Mouse (Mus musculus): ENCODE measurements around the gene Tmprss6. TPM values are rescaled to one million over a fixed set of nuclear protein-coding genes. Genes with fewer than 3 reads are reported as not detected.

The Tmprss6 gene
- polyA plus RNA-seq, 1 experiment = 0.74 TPM

DNA sequence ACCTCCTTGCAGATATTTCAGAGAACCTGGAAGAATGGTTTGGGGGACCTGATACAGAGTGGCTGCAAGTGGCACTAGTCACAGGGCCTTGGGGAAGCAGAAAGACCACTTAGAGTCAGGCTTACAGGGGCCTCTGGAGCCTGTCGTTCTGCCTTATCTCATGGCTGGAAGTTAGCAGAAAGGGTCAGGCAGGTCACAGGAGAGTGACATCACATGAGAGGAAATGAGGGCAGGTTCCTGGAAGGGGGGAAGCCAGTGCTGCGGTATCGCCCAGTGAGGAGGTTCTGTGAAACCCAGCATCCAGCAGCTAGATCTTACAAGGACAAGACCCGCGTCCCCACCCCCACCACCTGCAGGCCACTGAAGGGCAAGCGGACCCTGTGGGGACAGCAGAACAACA is 19.3 kb downstream of the Tmprss6 start:
- TF ChIP-seq POLR2A (IDR thresholded peaks at IDR 0.05; ENCODE audit: control insufficient read depth, low read depth, low read length) = no peak
- TF ChIP-seq CTCF (IDR thresholded peaks at IDR 0.05; ENCODE audit: control insufficient read depth, insufficient read depth, insufficient replicate concordance, low read depth, low read length) = no peak
- no peaks in the 10 kb centered on the region for H3K36me3 ChIP-seq (ENCODE audit: control insufficient read depth, insufficient read depth, low read length)
- peaks cover 9% of the 10 kb centered on the region for H3K4me1 ChIP-seq (ENCODE audit: control insufficient read depth, insufficient read depth, low read length)
- H3K27me3 ChIP-seq (ENCODE audit: control insufficient read depth, insufficient read depth, low read length) = no peaks in the 10 kb centered on the region
- no peak overlapping the region for H3K4me3 ChIP-seq (ENCODE audit: control insufficient read depth, low read depth, low read length)
- no peak overlapping the region for H3K27ac ChIP-seq (ENCODE audit: control insufficient read depth, insufficient read depth, low read depth, low read length)

DNA sequence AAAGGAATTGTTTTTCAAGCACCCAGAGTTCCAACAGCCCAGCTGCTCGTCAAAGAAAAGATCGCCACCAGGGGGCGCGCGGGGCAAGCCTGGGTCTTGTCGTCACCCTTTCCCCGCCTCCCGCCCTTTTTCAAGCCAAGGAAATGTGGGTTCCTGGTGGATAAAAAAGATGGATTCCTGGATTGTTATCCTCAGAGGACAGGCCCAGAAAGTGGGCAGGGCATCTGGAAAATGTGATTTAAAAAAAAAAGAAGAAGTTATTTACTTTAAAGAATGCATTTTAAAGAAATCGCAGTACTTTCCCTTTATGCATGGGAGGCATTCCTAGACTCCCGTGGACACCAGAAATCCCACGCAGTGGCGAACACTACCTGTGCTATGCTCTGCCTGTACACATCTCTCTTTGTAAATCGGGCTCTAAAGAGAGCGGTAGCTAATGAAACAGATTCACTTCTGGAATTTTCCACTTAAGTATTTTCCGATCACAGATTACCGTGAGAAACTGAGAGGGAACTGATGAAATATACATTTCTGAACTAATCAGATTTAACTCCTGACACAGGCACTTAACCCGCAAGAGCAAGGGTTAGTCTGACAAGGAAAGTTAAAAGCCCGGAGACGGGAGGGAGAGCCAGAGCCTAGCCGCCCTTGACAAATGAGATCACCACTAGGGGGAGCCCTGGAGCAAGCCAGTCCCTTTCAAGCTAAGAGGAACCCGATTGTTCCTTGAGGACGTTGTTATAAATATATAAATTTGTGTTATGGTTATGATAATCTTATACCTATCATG is 20.5 kb downstream of the Tmprss6 start:
- Histone ChIP-seq H3K4me1 (ENCODE audit: control insufficient read depth, insufficient read depth, low read length) (peaks cover 12% of the 10 kb centered on the region), H3K4me3 (ENCODE audit: control insufficient read depth, low read depth, low read length) (peak overlapping the region; percentile 36; the same call in 1 of the 2 replicates), H3K27ac (ENCODE audit: control insufficient read depth, insufficient read depth, low read depth, low read length) (no peak overlapping the region), H3K36me3 (ENCODE audit: control insufficient read depth, insufficient read depth, low read length) (no peaks in the 10 kb centered on the region), H3K27me3 (ENCODE audit: control insufficient read depth, insufficient read depth, low read length) (no peaks in the 10 kb centered on the region)
- TF ChIP-seq CTCF (IDR thresholded peaks at IDR 0.05; ENCODE audit: control insufficient read depth, insufficient read depth, insufficient replicate concordance, low read depth, low read length) (peak; percentile 81), POLR2A (IDR thresholded peaks at IDR 0.05; ENCODE audit: control insufficient read depth, low read depth, low read length) (no peak)

DNA sequence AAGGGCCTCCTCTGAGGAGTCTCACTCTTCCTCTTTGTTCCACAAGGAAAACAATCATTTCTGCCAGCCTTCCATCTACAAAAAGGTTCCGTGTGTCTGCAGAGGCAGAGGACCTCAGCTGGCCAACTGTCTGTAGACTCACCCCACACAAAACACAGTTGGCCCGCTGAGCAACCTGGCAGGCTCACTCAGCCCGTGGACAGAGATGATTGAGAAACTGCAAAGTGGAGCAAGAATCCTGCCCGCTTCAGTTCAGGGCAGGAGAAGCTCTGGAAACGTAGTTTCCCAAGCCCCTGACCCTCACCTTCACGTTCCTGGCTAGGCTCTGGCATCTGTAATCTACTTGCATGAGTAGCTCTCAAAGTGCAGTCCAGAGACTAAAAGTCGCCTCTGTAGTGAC is 21.3 kb downstream of the Tmprss6 start:
- no peaks in the 10 kb centered on the region for H3K27me3 ChIP-seq (ENCODE audit: control insufficient read depth, insufficient read depth, low read length)
- H3K4me1 ChIP-seq (ENCODE audit: control insufficient read depth, insufficient read depth, low read length) = peaks cover 12% of the 10 kb centered on the region
- H3K27ac ChIP-seq (ENCODE audit: control insufficient read depth, insufficient read depth, low read depth, low read length) = peak overlapping the region; percentile 59
- H3K4me3 ChIP-seq (ENCODE audit: control insufficient read depth, low read depth, low read length) = no peak overlapping the region
- H3K36me3 ChIP-seq (ENCODE audit: control insufficient read depth, insufficient read depth, low read length) = no peaks in the 10 kb centered on the region
- TF ChIP-seq POLR2A (IDR thresholded peaks at IDR 0.05; ENCODE audit: control insufficient read depth, low read depth, low read length) (no peak), CTCF (IDR thresholded peaks at IDR 0.05; ENCODE audit: control insufficient read depth, insufficient read depth, insufficient replicate concordance, low read depth, low read length) (no peak)

DNA sequence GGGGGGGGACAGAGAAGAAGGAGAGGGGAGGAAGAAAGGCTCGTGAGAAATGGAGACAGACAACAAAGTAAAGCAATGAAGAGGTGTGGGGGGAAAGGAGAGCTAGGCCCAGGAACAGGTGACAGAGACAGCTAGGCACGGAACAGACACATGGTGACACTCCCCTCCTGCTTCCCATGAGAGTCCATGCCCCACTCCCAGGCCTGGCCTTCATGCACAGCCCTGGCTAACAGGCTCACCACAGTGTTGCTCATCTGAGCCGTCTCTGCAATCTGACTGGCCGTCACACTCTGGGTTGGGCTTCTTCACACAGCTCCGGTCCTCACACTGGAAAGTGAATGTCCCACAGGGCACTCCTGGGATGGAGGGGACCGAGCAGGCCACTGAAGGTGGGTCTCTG is 24.6 kb downstream of the Tmprss6 start:
- Histone ChIP-seq H3K27ac (ENCODE audit: control insufficient read depth, insufficient read depth, low read depth, low read length) (peak overlapping the region; percentile 58; the same call in 1 of the 2 replicates), H3K27me3 (ENCODE audit: control insufficient read depth, insufficient read depth, low read length) (no peaks in the 10 kb centered on the region), H3K36me3 (ENCODE audit: control insufficient read depth, insufficient read depth, low read length) (no peaks in the 10 kb centered on the region), H3K4me1 (ENCODE audit: control insufficient read depth, insufficient read depth, low read length) (peaks cover 11% of the 10 kb centered on the region), H3K4me3 (ENCODE audit: control insufficient read depth, low read depth, low read length) (no peak overlapping the region)
- TF ChIP-seq POLR2A (IDR thresholded peaks at IDR 0.05; ENCODE audit: control insufficient read depth, low read depth, low read length) = no peak; the same call in 1 of the 2 replicates
- TF ChIP-seq CTCF (IDR thresholded peaks at IDR 0.05; ENCODE audit: control insufficient read depth, insufficient read depth, insufficient replicate concordance, low read depth, low read length) = no peak

DNA sequence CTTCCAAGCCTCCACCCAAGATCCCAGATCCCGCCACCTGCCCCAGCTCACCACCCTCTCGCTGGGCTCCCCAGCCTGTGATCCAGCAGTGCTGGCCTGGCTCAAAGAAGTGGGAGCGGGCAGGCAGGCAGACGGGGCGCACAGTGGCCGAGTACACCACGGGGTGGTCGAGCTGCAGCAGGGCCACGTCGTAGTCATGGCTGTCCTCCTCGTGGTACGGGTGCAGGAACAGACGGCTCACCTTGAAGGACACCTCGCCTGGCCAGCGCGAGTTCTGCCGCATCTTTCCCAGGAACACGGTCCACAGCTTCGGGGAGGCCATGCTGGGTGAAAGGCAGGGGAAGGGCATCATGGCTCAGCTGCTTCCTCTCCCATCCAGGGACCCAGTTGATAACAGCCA is 26.2 kb downstream of the Tmprss6 start:
- Histone ChIP-seq H3K4me3 (ENCODE audit: control insufficient read depth, low read depth, low read length) (no peak overlapping the region), H3K27ac (ENCODE audit: control insufficient read depth, insufficient read depth, low read depth, low read length) (no peak overlapping the region), H3K36me3 (ENCODE audit: control insufficient read depth, insufficient read depth, low read length) (no peaks in the 10 kb centered on the region), H3K4me1 (ENCODE audit: control insufficient read depth, insufficient read depth, low read length) (peaks cover 14% of the 10 kb centered on the region), H3K27me3 (ENCODE audit: control insufficient read depth, insufficient read depth, low read length) (no peaks in the 10 kb centered on the region)
- TF ChIP-seq CTCF (IDR thresholded peaks at IDR 0.05; ENCODE audit: control insufficient read depth, insufficient read depth, insufficient replicate concordance, low read depth, low read length) (no peak), POLR2A (IDR thresholded peaks at IDR 0.05; ENCODE audit: control insufficient read depth, low read depth, low read length) (no peak)

DNA sequence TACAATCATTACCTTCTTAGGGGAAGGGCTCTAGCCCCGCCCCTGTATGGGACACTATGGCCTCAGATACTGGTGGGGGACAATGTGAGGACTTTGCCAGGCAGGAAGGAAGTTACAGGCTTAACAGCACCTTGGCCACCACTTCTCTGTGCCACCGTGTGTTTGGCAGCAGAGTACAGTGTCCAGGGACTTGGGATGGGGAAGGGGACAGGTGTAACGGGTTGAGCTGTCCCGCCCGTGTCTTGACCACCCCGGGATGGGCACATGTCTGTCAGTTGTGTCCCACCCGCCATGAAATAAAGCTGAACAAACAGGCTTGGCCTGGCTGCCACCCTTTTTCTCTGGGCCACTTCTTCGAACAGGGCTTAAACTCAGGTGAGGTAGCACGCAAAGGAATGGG is 29.5 kb downstream of the Tmprss6 start:
- peaks cover 15% of the 10 kb centered on the region for H3K4me1 ChIP-seq (ENCODE audit: control insufficient read depth, insufficient read depth, low read length)
- no peaks in the 10 kb centered on the region for H3K27me3 ChIP-seq (ENCODE audit: control insufficient read depth, insufficient read depth, low read length)
- no peak overlapping the region for H3K4me3 ChIP-seq (ENCODE audit: control insufficient read depth, low read depth, low read length)
- H3K36me3 ChIP-seq (ENCODE audit: control insufficient read depth, insufficient read depth, low read length) = no peaks in the 10 kb centered on the region
- TF ChIP-seq CTCF (IDR thresholded peaks at IDR 0.05; ENCODE audit: control insufficient read depth, insufficient read depth, insufficient replicate concordance, low read depth, low read length) = no peak
- no peak for TF ChIP-seq POLR2A (IDR thresholded peaks at IDR 0.05; ENCODE audit: control insufficient read depth, low read depth, low read length)
- no peak overlapping the region for H3K27ac ChIP-seq (ENCODE audit: control insufficient read depth, insufficient read depth, low read depth, low read length)

DNA sequence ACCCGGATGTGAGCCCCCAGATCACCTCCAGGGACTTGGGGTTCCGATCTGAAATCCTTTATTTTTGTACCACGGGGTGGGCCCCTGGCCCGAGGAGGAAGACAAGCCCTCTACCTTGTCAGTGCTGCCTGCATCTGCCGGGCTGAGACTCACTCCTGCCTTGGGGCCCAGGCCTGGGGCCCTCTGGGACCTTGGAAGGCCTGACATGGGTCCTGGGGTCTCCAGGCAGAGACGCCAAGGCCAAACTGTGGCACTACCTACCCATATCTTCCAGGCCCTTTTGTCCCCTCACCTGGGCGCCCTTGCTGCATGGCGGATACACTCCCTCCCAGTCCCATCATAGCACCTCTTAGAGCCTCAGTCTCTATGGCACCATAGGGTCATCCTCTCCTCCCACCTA is 29.9 kb downstream of the Tmprss6 start:
- Histone ChIP-seq H3K4me3 (ENCODE audit: control insufficient read depth, low read depth, low read length) (no peak overlapping the region), H3K36me3 (ENCODE audit: control insufficient read depth, insufficient read depth, low read length) (no peaks in the 10 kb centered on the region), H3K4me1 (ENCODE audit: control insufficient read depth, insufficient read depth, low read length) (peaks cover 12% of the 10 kb centered on the region), H3K27ac (ENCODE audit: control insufficient read depth, insufficient read depth, low read depth, low read length) (no peak overlapping the region), H3K27me3 (ENCODE audit: control insufficient read depth, insufficient read depth, low read length) (no peaks in the 10 kb centered on the region)
- TF ChIP-seq CTCF (IDR thresholded peaks at IDR 0.05; ENCODE audit: control insufficient read depth, insufficient read depth, insufficient replicate concordance, low read depth, low read length) (no peak), POLR2A (IDR thresholded peaks at IDR 0.05; ENCODE audit: control insufficient read depth, low read depth, low read length) (no peak)
